Comparison of ENCODE assay signal across 14 mouse cellular contexts in the genomic region with DNA sequence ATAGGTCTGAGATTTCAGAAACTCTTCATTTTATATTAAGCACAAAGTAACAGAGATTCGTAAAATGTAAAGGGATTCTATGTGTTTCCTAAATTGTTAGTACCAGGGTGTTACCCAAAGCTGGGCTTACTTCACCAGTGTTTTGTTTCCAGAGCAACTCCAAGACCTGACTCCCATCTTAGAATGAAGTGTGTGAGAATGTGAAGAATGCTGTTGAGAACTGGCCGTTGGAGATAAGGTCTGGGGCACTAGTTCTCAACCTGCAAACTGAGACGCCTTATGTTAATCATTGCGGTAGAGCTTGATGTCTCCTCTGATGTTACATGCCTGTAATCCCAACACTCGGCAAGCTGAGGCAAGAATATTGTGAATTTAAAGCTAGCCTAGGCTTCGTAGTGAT.
"Had no signal": no experiment of that assay in that cellular context is flagged by ENCODE, and none has a peak within 500 bp of the region (broad histone marks: within the 10 kb centered on the region; RNA-seq: fewer than 3 reads in every experiment).

No protein-coding gene starts in this region.

- H3K36me3 ChIP-seq: limb, embryonic 10.5 days; liver, embryonic 15.5 days; midbrain, embryonic 10.5 days; neural tube, embryonic 13.5 days; stomach, embryonic 15.5 days had no signal

- DNase-seq: kidney, adult 11 months; kidney, postnatal 10 days; midbrain, embryonic 14.5 days; retina, postnatal 1 day; right cerebral cortex, postnatal 14 days; thymus, adult 2 months; thymus, postnatal 25 days had no signal

- H3K27ac ChIP-seq: hindbrain, postnatal 0 days; liver, embryonic 15.5 days; midbrain, embryonic 10.5 days; neural tube, embryonic 13.5 days; stomach, embryonic 15.5 days had no signal

- H3K9me3 ChIP-seq: limb, embryonic 10.5 days; liver, embryonic 15.5 days; midbrain, embryonic 10.5 days; neural tube, embryonic 13.5 days; stomach, embryonic 15.5 days had no signal

- H3K4me1 ChIP-seq: liver, embryonic 15.5 days; stomach, embryonic 15.5 days had no signal

- H3K4me2 ChIP-seq: liver, embryonic 11.5 days; liver, embryonic 15.5 days; neural tube, embryonic 13.5 days; stomach, embryonic 15.5 days had no signal

- H3K9ac ChIP-seq: liver, embryonic 15.5 days; neural tube, embryonic 13.5 days; stomach, embryonic 15.5 days had no signal

- H3K4me3 ChIP-seq: limb, embryonic 10.5 days; liver, embryonic 15.5 days; midbrain, embryonic 10.5 days; neural tube, embryonic 13.5 days; stomach, embryonic 15.5 days had no signal

- ATAC-seq: hindbrain, postnatal 0 days had no signal

- H3K27me3 ChIP-seq: liver, embryonic 15.5 days; neural tube, embryonic 13.5 days; stomach, embryonic 15.5 days had no signal
